Mouse (Mus musculus): ENCODE results near the gene Uhrf1bp1l.

The Uhrf1bp1l gene

DNA sequence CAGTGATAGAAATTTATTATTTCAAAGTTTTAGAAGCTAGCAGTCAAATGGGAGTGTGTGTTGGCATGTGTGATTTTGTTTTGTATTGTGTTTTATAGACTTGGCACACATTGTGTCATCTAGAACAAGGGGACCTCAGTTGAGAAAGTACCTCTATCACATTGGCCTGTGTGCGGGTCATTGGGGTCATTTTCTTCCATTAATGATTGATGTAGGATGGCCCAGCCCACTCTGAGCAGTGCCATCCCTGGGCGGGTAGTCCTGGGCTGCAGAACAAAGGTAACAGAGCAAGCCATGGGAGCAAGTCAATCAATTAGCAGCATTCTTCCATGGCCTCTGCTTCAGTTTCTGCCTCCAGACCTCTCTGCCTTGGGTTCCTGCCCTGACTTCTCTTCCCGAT lies 94.0 kb downstream of the Uhrf1bp1l start:
- no peak for ATAC-seq (ENCODE audit: low TSS enrichment)

DNA sequence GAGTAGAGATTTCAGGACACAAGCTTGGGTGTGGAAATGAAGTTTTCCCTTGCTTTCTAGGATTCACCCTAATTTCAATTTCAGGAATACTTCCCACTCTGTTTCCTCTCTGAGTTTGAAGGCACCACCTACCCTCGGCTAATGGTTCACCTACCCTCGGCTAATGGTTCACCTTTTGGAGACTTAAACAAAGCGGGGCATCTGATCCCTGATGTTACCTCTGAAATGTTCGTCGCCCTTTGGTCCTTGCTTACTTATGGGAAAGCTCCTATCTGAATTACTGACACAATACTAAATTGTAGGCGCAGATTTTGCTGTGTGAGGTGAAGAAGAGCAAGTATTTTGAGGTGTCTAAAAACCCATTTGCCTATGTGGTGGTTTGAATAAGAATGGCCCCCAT lies 106.2 kb downstream of the Uhrf1bp1l start:
- no peak for ATAC-seq (ENCODE audit: low TSS enrichment)

DNA sequence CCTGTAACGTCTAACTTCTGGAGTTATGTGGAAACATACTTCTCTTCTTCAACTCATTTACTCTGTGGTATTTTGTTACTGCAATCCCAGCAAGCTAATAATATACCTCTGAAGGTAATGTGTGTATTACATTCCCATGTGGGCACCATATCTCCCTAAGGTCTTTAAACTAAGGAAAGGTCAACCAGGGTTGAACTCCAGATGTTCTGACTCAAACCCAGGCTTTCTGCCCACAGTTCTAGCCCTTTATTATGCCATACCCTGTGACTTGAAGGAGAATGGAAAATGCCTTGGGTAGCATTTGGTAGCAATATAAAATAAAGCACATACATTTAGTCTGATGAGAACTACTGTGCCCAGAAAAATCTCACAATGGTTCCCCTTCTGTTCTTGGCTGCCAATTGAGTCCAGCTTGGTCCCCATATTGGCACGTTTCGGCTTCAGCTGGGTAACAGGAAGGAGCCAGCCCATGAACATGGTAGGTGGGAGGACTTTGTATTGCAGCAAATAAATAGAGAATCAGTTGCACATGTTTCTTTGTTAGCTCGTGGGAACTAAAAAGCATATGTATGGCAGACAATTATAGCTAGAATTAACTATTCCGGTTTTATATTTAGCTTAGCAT lies 110.6 kb downstream of the Uhrf1bp1l start:
- ATAC-seq (ENCODE audit: low TSS enrichment): peak; percentile 52

DNA sequence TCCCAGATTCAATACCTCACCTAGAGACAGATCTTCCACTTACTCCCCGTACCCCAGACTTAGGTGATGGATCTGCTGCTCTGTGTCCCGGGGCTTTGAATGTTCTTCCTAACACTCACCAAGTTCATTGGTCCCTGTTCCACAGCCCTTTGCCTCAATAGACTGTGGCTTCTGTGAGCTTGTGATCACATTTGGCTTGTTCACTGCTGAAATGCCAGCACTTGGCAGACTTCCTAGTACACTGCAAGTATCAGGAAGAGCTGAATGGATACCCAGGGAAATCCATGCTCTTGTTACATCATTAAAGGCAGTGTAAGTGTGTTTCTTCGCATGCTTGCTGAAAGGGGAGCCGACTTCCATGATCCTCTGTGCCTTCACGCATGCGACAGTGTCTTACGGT lies 111.5 kb downstream of the Uhrf1bp1l start:
- peak; percentile 92 for ATAC-seq (ENCODE audit: low TSS enrichment)

DNA sequence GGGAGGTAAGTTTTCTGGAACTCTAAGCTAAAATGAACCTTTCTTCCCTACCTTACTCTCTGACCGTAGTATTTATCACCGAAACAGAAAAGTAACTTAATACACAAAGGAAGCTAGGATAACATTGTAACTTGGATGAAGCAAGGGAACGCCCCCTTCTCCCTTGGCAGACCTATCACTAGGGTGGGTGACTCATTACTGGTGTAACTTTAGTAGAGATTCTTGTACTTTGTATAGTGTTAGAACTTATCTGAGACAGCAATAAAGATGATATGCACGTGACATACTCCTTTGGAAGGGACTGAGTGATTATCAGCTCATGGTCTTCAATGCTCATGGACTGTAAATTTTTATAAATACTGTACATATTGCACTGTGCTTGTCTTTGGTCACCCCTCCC lies 123.4 kb downstream of the Uhrf1bp1l start:
- ATAC-seq (ENCODE audit: low TSS enrichment): no peak

DNA sequence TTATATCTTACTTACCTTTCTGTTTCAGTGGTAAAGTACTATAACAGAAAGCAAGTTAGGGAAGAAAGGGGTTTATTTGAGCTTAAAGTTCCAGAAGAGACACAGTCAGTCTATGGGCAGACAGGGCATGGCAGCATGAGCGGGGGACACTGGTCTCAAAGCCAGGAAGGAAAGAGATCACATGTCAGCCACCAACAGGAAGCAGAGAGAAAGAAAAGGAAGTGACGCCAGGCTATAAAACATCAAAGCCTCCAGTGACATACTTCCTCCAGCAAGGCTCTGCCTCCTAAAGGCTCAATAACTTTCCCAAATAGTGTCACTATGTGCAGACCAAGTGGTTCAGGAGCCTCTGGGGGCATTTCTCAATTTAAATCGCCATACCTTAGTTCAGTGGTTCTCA lies 124.0 kb downstream of the Uhrf1bp1l start:
- ATAC-seq (ENCODE audit: low TSS enrichment): no peak

Data from frontal cortex, adult (tissue).